Mouse (Mus musculus) heart, postnatal 25 days (tissue): ENCODE measurements around the gene Thada. TPM values are rescaled to one million over a fixed set of nuclear protein-coding genes. Genes with fewer than 3 reads are reported as not detected.

Source experiments
- DNase-seq: peaks from one replicate; pipeline ENCODE4 v3.0.0; 2022; ENCODE audit warnings: low spot score
- intact Hi-C: fragments of 180-260 bp; cut with DNase I; formaldehyde crosslinking; loops from one replicate; pipeline ENCODE4 v1.15.1; 2025
- total RNA-seq, 2 experiments: library from RNA; stranded (reverse); gene quantifications; 2 replicates each; pipeline ENCODE4 v1.2.3; 2021

The Thada gene
- total RNA-seq, 2 experiments from 2014 or later, result 7.9 to 8.1 TPM

GRCm38 (mm10) chr17:84181502-84182310 is 284.3 kb downstream of the Thada start:
- DNase-seq, result peak; percentile 35
- intact Hi-C loops, result no loop called here

- DNase-seq, result peak; percentile 33
- intact Hi-C loops, result no loop called here
Measured at GRCm38 (mm10) chr17:84180715-84181501, 285.1 kb downstream of the Thada start.

- intact Hi-C loops, result loop anchor here (2.0 kb wide), 1 partner anchor 33 kb away; no protein-coding TSS in a partner anchor
- DNase-seq, result no peak
Measured at GRCm38 (mm10) chr17:84179973-84180365, 286.0 kb downstream of the Thada start.

GRCm38 (mm10) chr17:84179026-84179972 is 286.7 kb downstream of the Thada start:
- intact Hi-C loops, result loop anchor here (2.0 kb wide), 1 partner anchor 32 kb away; no protein-coding TSS in a partner anchor
- no peak for DNase-seq

- no peak for DNase-seq
- intact Hi-C loops, result no loop called here
Measured at GRCm38 (mm10) chr17:84177481-84177880, 288.5 kb downstream of the Thada start.

GRCm38 (mm10) chr17:84176446-84176845 is 289.6 kb downstream of the Thada start:
- no peak for DNase-seq
- intact Hi-C loops, result no loop called here

GRCm38 (mm10) chr17:84175196-84175595 is 290.8 kb downstream of the Thada start:
- DNase-seq, result no peak
- intact Hi-C loops, result no loop called here

GRCm38 (mm10) chr17:84167377-84167776 is 298.6 kb downstream of the Thada start:
- intact Hi-C loops, result no loop called here
- DNase-seq, result no peak

- intact Hi-C loops, result no loop called here
- DNase-seq, result no peak
Measured at GRCm38 (mm10) chr17:84166135-84166860, 299.7 kb downstream of the Thada start.

- DNase-seq, result no peak
- intact Hi-C loops, result no loop called here
Measured at GRCm38 (mm10) chr17:84165735-84166134, 300.3 kb downstream of the Thada start.

- no peak for DNase-seq
- intact Hi-C loops, result no loop called here
Measured at GRCm38 (mm10) chr17:84164146-84164545, 301.9 kb downstream of the Thada start.

- no peak for DNase-seq
- intact Hi-C loops, result no loop called here
Measured at GRCm38 (mm10) chr17:84163066-84163785, 302.8 kb downstream of the Thada start.

GRCm38 (mm10) chr17:84162211-84162760 is 303.7 kb downstream of the Thada start:
- no peak for DNase-seq
- intact Hi-C loops, result no loop called here

- intact Hi-C loops, result no loop called here
- no peak for DNase-seq
Measured at GRCm38 (mm10) chr17:84161231-84161854, 304.7 kb downstream of the Thada start.

- DNase-seq, result no peak
Measured at GRCm38 (mm10) chr17:84158891-84159290, 307.1 kb downstream of the Thada start.

GRCm38 (mm10) chr17:84158461-84158795 is 307.6 kb downstream of the Thada start:
- intact Hi-C loops, result no loop called here
- no peak for DNase-seq

More at GRCm38 (mm10) chr17:84158891-84159290, 307.1 kb downstream of the Thada start:
- intact Hi-C loops, result no loop called here

- no peak for DNase-seq
- intact Hi-C loops, result no loop called here
Measured at GRCm38 (mm10) chr17:84157743-84158460, 308.1 kb downstream of the Thada start.
